Mouse (Mus musculus) lung, postnatal 14 days (tissue): ENCODE measurements around the gene Tuba1c.
"Not testable (repeated sequence)": the region's sequence is repeated elsewhere in the genome, so short reads cannot be mapped to it uniquely, and the experiment has no call there.

ENCODE experiments used
- DNase-seq: peaks from one replicate; pipeline ENCODE4 v3.0.0; 2021

Tuba1c gene

DNA sequence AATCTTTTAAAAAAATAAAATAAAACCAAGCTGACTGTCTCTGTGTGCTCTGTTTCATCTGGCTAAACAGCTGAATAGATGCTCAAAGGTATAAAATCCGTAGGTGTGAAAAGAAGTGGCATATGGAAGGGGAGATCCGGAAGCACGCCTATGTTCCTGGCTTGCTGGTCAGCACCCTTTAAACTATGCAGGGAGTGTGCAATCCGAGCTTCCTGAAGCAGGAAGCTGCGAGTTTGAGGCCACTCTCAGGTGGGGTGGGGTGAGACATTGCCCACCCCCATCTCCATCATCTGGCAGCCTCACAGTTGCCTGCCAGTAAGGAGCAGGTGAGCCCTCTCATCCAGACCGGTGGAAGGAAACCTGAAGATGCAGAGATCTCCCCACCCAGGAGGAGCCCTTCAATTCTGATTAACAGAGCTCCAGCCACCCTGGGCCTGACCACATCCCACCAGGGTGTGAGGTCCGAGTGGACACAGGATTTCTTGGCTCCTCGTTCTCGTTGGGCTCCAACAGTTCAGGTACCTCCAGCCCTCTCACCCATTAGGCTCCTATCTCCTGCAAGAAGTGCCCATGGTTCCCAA lies 44.4 kb downstream of the Tuba1c start, which contains the start of gene Troap:
Gene Troap (plus strand): TSS at position 557 of the 581 bp plus-strand sequence.
- peak; percentile 23 for DNase-seq

DNA sequence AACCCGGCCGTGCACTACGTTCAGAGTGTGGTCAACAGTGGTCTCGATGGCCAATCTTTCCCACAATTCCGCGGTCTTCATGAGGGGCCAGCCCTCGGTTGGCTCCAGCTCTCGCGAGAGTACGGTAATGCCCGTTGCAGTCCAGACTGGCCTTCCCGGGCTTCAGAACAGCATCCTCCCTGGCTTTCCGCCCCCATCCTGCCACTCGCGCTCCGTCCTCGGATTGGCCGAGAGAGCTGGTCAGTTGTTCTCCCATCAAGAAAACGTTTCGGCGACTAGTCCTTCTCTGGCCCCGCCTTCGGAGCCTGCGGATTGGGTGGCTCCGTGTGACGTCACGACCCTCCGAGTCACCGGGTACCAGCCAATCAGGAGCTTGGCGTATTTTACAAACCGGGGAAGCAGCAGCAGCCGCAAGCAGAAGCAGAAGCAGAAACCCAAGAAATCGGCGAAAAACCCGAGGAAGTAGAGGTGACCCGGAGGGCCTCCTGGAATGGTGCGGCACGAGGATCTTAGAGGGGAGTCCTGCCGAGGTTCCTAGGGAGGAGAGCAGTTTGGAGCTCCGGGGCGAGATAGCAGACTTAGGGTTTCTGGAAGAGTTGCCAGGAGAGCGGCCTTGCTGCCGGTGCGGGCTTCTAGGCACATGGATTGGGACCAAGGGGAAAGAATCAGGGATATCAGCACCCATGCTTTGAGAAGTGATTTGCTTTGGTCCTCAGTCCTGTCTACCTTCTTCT lies 45.1 kb downstream of the Tuba1c start:
- peak; percentile 98 for DNase-seq

DNA sequence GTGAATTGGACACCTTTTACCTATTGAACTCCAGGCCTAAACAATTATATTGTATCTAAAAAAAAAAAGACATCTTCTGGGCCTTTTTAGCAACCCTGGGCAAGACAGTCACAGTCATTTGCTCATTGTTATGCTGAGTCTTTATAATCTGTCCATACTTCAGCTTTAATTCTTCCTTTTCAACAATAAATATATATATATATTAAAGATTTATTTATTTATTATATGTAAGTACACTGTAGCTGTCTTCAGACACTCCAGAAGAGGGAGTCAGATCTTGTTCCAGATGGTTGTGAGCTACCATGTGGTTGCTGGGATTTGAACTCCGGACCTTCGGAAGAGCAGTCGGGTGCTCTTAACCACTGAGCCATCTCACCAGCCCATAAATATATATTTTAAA lies 46.3 kb downstream of the Tuba1c start:
- not testable (repeated sequence) for DNase-seq

DNA sequence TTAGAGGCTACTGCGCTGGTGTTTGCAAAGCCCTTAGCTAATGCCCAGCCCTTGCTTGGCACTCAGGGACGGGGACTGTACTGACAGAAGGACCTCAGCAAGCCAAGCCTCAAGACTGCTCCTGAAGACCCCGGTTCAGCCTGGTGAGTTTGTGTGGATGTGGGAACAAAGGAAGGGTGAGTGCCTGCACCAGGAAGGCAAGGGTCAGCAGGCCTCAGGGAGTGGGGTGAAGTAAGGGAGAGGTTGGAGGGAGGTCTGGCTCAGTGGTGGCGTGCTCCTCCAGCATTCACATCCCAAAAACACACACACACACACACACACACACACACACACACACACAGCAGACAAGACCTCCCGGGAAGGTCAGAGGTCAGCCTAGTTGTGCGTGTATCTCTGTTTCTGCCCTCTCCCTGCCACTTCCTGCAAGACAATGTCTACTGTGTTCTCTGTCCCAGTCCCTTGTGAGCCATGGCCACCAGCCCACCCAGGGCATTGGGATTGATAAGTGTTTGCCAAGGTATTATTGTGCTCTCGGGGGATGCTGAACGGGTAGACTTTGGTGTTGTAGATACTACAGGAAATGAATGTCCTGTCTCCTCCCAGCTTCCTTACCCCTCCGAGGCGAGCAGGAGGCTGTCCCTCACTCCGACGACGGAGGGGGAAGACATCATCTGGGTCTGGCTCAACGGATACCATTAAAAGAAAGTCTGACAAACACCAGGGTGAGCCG lies 48.7 kb downstream of the Tuba1c start:
- DNase-seq = no peak

DNA sequence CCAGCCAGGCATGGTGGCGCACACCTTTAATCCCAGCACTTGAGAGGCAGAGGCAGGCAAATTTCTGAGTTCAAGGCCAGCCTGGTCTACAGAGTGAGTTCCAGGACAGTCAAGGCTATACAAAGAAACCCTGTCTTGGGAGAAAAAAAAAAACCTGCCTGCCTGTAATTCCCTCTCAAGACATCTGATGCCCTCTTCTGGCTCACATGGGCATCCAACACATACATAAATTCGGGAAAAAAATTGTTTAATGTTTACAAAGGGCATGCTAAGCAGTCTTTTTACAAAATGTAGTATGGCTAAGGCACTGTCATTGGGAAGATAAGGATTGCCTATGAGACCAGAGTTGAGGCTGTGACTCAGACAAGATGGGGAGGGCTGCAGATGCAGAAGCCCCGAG lies 50.1 kb downstream of the Tuba1c start:
- DNase-seq = no peak

DNA sequence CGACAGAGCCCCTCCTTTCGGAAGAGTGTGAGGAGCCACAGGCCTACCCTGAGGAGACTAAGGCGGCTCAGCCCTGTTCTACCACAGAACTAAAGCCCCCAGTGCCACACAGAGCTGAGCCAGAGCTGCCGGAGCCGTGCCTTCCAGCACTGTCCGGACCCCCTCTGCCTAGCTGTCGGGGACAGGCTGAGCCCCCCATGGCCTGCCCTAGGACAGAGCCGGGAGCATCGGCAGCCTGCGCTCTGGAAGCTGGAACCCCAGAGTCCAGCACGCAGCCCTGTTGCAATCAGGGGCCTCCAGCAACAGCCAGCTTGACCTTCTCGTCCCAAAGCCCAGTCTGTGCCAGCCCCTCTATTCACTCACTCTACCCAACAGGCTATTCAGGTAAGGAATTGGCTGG lies 52.6 kb downstream of the Tuba1c start:
- no peak for DNase-seq

DNA sequence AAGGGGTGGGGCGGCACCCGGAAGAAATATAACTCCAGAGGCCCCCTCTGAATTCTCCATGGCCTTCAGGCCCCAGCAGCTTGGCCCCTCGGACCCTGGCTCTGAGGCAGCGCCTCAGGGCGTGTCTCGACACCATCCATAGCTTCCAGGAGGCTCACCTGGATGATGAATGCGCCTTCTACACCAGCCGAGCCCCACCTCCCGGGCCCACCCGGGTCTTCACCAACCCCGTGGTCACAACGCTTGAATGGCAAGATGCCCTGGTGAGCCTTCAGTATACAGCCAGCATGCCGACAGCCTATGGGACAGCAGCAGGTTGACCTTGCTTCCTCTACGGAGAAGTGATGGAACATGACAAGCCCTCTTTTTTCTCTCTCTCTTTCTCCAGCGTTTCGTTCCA lies 53.1 kb downstream of the Tuba1c start:
- no peak for DNase-seq

DNA sequence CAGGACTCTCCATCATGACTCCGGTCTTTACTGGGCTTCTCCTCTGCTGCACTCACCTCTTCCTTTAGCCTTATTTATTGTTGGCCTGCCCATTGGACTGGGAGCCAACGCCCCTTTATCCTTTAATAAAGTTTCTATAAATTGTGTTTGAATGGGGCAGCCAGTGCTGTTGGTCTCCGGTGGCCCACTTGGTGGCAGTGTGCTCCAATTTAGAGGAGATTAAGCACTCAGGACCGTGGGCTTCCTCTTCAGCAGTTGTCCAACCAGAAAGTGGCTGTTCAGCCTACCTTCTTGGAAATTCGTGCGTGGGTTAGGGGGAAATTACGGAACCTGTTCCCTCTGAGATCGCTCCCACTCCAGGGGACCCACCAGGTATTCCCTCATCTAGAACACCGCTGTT lies 53.6 kb downstream of the Tuba1c start:
- DNase-seq = peak; percentile 70

DNA sequence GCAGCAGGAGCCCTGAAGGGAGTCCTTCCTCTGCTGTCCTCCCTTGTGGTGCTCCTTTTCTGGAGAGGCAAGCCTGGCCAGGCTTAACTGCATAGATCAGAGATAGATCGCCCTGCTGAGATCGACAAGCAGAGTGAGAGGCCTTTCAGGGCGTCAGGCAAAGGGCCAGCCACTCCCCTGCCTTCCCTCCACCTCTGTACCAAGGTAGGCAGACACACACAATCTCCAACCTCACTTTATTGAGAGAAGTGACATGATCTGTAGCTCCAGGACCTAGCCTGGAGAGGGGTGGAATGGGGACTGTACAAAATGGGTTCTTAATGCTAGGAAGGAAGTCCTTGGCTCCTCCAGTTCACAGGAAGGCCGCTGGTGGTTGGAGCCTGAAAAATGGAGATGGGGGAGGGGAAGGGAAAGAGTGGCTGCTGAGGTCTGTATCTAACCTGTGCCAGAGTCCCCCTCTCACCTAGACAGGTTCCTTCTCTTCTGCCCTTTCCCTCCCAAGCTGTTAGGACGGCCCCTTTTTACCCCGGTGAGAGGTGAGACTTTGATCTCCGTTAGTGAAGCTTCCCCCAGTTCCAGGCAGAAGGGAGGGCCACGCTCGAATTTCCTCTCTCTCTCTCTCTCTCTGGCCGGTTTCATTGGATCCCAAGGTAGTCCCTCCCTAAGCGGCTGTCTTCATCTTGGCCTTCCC lies 54.3 kb downstream of the Tuba1c start:
- DNase-seq = no peak

DNA sequence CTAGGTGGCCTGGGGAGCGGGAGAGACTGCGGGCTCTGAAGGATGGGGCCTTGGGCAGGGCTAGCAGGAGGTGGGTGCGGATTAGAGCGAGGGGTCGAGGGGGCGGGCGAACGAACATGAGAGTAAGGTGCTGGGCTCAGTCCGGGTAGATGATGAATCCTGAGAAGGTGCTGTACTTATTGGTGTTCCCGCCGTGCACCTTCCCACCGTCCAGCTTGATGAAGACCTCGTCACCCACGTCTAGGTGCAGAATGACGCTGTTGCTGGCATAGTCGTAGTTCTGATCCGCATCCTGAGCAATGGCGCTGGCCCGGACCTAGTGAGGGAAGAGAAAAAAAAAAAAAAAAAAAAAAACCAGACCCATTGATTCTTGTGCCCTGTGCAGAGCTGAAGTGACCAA lies 54.9 kb downstream of the Tuba1c start:
- DNase-seq = no peak

DNA sequence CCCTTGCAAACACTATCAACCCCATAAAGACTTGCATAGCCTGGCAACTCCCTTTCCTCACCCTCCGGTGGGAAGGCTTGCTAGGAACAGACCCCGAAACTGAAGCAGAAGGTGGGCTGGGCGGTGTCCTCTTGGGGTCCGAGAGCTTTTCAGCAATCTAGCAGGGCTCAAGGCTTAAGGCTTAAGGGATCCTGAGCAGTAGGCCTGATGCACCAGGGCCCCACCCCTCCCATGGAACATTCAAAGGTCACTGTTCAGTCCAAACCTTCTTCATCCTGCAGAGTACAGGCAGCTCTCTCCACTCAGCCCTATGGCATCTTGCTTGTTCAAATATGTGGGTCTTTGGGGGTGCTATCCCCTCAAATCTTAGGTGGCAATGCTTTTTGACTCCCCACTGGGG lies 56.3 kb downstream of the Tuba1c start:
- DNase-seq = no peak

DNA sequence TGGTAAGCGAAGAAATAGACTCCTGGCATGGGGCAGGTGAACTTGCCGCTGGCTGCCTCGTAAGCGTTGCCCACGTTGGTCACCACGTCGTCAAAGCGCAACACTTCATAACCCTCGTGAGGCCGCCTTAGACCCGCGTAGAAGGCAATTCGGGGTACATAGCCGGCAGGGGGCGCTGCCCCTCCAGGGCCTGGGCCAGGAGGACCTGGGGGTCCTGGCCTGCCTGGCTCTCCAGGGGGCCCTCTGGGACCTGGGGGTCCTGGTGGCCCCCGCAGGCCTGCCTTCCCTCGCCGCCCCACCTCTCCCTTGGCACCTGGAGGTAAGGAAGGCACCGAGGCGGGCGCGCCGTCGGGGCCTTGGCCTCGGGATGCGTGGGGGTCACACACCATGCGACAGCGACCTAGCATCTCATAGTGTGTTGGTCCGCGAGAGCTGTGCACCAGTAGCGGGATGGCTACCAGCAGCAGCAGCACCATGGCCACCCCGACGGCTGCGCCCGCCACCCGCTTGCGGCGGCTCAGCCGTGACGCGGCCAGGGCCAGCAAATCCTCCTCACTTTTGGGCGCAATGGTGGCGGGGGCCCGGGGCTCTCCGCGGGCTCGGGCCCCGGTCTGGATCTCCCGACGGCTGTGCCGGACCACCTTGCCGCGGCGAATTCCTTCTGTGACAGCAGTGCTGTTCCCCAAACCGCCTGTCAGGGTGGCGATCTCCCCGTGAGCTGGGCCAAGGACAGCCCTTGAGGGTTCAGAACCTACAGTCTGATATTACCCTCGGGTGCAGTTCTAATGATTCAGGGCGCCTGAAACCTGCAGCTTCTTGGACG lies 57.8 kb downstream of the Tuba1c start, which contains the start of gene C1ql4:
Gene C1ql4 (minus strand): TSS at position 565 of the 823 bp plus-strand sequence.
- peak; percentile 50 for DNase-seq
